Mouse (Mus musculus) spleen, adult 2 months (tissue): ENCODE results near the gene Fam25c.

ENCODE experiments used
- CTCF ChIP-seq: fragments of 200-500 bp; IDR thresholded peaks from 2 replicates; pipeline ENCODE4 v1.5.1; 2011; ENCODE audit warnings: mild to moderate bottlenecking, inconsistent platforms; ENCODE audit not compliant: insufficient read depth, insufficient read length, insufficient replicate concordance; ENCODE audit errors: extremely low read depth
- POLR2A ChIP-seq: fragments of 200-500 bp; IDR thresholded peaks from 2 replicates; pipeline ENCODE4 v1.6.1; 2011; ENCODE audit warnings: low read depth, low read length, inconsistent platforms

- TF ChIP-seq POLR2A (no peak), CTCF (no peak)
Observed at GRCm38 (mm10) chr14:34377121-34377520, 21.9 kb upstream of the Fam25c start.
